Mouse (Mus musculus) liver, embryonic 14.5 days (tissue): ENCODE measurements around the gene Bmp2.

Experiments
- CTCF ChIP-seq: IDR thresholded peaks from 2 replicates; pipeline ENCODE4 v1.5.1; 2016; ENCODE audit warnings: antibody characterized with exemption, low read depth, control low read depth
- EP300 ChIP-seq: IDR thresholded peaks from 2 replicates; pipeline ENCODE4 v1.6.1; 2016; ENCODE audit warnings: antibody characterized with exemption, low read depth

DNA sequence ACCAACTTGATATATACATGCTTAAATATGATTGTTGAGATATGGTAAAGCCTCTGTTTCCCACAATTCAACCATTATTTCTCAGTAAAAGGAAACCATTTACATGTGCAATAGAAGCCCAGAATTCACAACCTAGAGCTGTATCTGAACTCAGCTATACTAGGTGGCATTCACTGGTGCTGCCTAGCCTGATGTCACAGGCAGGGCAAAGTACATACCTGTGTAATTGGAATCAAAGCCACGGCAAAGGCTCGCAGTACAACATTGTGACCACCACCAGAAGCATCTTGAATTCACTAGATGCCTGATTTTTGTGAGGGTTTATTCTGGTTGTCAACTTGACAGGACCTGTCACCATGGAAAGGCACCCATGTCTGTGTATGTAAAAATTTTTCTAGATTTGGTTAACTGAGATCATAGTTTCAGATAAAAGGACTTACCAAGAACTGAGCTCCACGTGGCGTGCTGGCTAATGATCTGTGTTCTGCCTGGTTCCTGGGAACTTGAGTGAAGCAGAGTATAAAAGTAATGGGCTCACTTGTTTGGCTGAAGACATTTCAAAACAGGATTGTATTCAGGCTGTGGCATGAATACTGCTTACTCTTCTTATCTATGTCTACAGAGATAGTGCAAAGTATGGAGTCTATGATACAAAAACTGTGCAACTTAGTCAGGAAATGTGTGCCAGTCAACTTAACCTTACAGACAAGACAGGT lies 35.5 kb upstream of the Bmp2 start:
- TF ChIP-seq CTCF = no peak
- no peak for TF ChIP-seq EP300
